Mouse (Mus musculus) naive thymus-derived CD4-positive, alpha-beta T cell, adult 5 months (primary cell): Measurements from ENCODE around the gene Pde6d. TPM values are rescaled to one million over a fixed set of nuclear protein-coding genes. Genes with fewer than 3 reads are reported as not detected.

Source experiments
- polyA plus RNA-seq: library from polyadenylated mRNA; unstranded; fragments of 100-300 nt; shearing (Covaris generic); gene quantifications from one replicate; pipeline ENCODE4 v1.2.1, GENCODE M21; 2017

Gene Pde6d
- polyA plus RNA-seq: 15.5 TPM

DNA sequence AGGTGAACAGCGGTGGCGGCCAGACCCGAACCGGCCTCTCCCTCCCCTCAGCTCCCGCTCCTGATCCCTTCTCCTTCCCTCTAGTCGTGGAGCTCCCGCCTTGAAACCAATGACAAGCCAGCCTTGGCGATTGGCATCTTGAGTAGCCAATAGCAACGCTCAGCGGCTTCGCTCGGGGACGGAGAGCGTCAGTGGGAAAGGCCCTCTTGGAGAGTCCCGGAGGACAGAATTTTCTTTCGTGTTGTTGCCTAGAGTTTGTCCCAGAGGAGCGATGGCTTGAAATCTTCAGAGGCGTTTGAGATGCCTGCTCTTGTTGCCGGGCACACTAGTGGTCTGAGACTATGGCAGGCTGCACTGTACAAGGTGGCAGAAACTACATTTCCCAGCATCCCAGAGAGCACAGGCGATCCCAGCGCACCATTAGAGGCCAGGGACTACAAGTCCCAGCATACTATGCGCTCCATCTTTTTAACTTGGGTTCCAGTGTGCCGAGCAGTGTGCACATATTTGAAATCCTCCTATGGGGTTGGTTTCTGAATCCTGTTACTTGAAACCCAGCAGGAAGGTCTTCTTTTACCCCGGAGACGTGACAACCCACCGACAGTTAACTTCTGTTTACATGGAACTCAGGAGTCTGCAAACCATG is at the start of gene Pde6d, which contains the start of gene Cops7b:
Gene Pde6d, minus strand, starts transcription at position 179 of the 646 bp plus-strand sequence.
Gene Cops7b, plus strand, starts transcription at position 454 of the 646 bp plus-strand sequence.

GRCm38 (mm10) chr1:86526116-86526788 is 56.2 kb downstream of the Pde6d start, which contains the start of gene Ptma:
Gene Ptma, plus strand, starts transcription at chr1:86526726.

Other genes starting within 250 kb of the Pde6d start
- 588 TPM for gene Ncl, start 223.2 kb downstream of the Pde6d start, polyA plus RNA-seq
- not detected for gene Nmur1, start 156.4 kb downstream of the Pde6d start, polyA plus RNA-seq
- not detected for gene Tex44, start 156.3 kb downstream of the Pde6d start, polyA plus RNA-seq
- 1,728 TPM for gene Ptma, start 55.9 kb downstream of the Pde6d start, polyA plus RNA-seq
- 9.4 TPM for gene Cops7b, start 275 bp upstream of the Pde6d start, polyA plus RNA-seq
- gene Nppc, start 87.9 kb upstream of the Pde6d start, polyA plus RNA-seq: not detected
- gene Dis3l2, start 121.2 kb upstream of the Pde6d start, polyA plus RNA-seq: 35.0 TPM